Mouse (Mus musculus): Measurements from ENCODE around the gene Poldip2. TPM values are rescaled to one million over a fixed set of nuclear protein-coding genes. Genes with fewer than 3 reads are reported as not detected.

The Poldip2 gene
- total RNA-seq (2022) = 100 to 1,000 TPM; 129 to 171 (median 150) TPM

GRCm38 (mm10) chr11:78512025-78512957 lies at the start of gene Poldip2, which contains the start of gene Tmem199:
Gene Poldip2 (plus strand): TSS chr11:78512193.
Gene Tmem199 (minus strand): TSS chr11:78512172.
- peak; percentile 85 for DNase-seq

- no peak for DNase-seq
Observed at GRCm38 (mm10) chr11:78462669-78463068, 49.3 kb upstream of the Poldip2 start.

GRCm38 (mm10) chr11:78463286-78464036 lies 48.5 kb upstream of the Poldip2 start:
- DNase-seq = peak; percentile 53

GRCm38 (mm10) chr11:78465116-78465515 lies 46.9 kb upstream of the Poldip2 start:
- no peak for DNase-seq

- peak; percentile 85 for DNase-seq
Observed at GRCm38 (mm10) chr11:78465568-78466180, 46.3 kb upstream of the Poldip2 start, which contains the start of gene Slc46a1. Gene Slc46a1 (plus strand): TSS chr11:78465697.

GRCm38 (mm10) chr11:78466242-78466912 lies 45.6 kb upstream of the Poldip2 start:
- no peak for DNase-seq

GRCm38 (mm10) chr11:78467515-78467914 lies 44.5 kb upstream of the Poldip2 start:
- no peak for DNase-seq

- DNase-seq = no peak
Observed at GRCm38 (mm10) chr11:78467932-78468331, 44.1 kb upstream of the Poldip2 start.

- peak; percentile 44 for DNase-seq
Observed at GRCm38 (mm10) chr11:78471326-78472103, 40.5 kb upstream of the Poldip2 start.

- no peak for DNase-seq
Observed at GRCm38 (mm10) chr11:78475289-78475688, 36.7 kb upstream of the Poldip2 start.

- no peak for DNase-seq
Observed at GRCm38 (mm10) chr11:78483639-78484038, 28.4 kb upstream of the Poldip2 start.

GRCm38 (mm10) chr11:78488168-78488567 lies 23.8 kb upstream of the Poldip2 start:
- peak; percentile 45 for DNase-seq

- no peak for DNase-seq
Observed at GRCm38 (mm10) chr11:78490781-78491241, 21.2 kb upstream of the Poldip2 start.

GRCm38 (mm10) chr11:78495904-78496303 lies 16.1 kb upstream of the Poldip2 start:
- no peak for DNase-seq

GRCm38 (mm10) chr11:78497071-78497541 lies 14.9 kb upstream of the Poldip2 start:
- no peak for DNase-seq

GRCm38 (mm10) chr11:78497544-78498522 lies 14.2 kb upstream of the Poldip2 start, which contains the start of gene Sarm1:
Gene Sarm1 (minus strand): TSS chr11:78497754.
- DNase-seq = peak; percentile 92

- DNase-seq = no peak
Observed at GRCm38 (mm10) chr11:78499004-78499403, 13.0 kb upstream of the Poldip2 start, which contains the start of gene Vtn. Gene Vtn (plus strand): TSS chr11:78499091.

- DNase-seq = no peak
Observed at GRCm38 (mm10) chr11:78499543-78499942, 12.4 kb upstream of the Poldip2 start.

GRCm38 (mm10) chr11:78500623-78501202 lies 11.3 kb upstream of the Poldip2 start:
- DNase-seq = no peak

All from adrenal gland, adult 8-10 months (tissue).